Mouse (Mus musculus) forebrain, embryonic 12.5 days (tissue): ENCODE data around the gene Myh6. TPM values are rescaled to one million over a fixed set of nuclear protein-coding genes. Genes with fewer than 3 reads are reported as not detected.

ENCODE experiments used
- ATAC-seq: fragments of 200-750 bp; cut with Nextera tagmentation; 2 replicates; pipeline ENCODE4 v1.8.0; 2017; ENCODE audit warnings: moderate TSS enrichment; ENCODE audit not compliant: low FRiP score
- H3K27ac ChIP-seq: fragments of 300-500 bp; sonication (generic); 2 replicates; pipeline ENCODE4 v1.5.1; 2016; ENCODE audit warnings: mild to moderate bottlenecking
- H3K27me3 ChIP-seq: fragments of 300-500 bp; sonication (generic); 2 replicates; pipeline ENCODE4 v1.6.1; 2016; ENCODE audit warnings: mild to moderate bottlenecking
- H3K36me3 ChIP-seq: fragments of 300-500 bp; sonication (generic); replicated peaks from 2 replicates; pipeline ENCODE4 v1.6.1; 2016; ENCODE audit warnings: mild to moderate bottlenecking
- H3K4me1 ChIP-seq: fragments of 300-500 bp; sonication (generic); 2 replicates; pipeline ENCODE4 v1.6.1; 2016
- H3K4me2 ChIP-seq: fragments of 300-500 bp; sonication (generic); 2 replicates; pipeline ENCODE4 v1.6.1; 2016; ENCODE audit warnings: mild to moderate bottlenecking, moderate library complexity
- H3K4me3 ChIP-seq: fragments of 300-500 bp; sonication (generic); replicated peaks from 2 replicates; pipeline ENCODE4 v1.5.1; 2016; ENCODE audit warnings: mild to moderate bottlenecking
- H3K9ac ChIP-seq: fragments of 300-500 bp; sonication (generic); 2 replicates; pipeline ENCODE4 v1.6.1; 2016; ENCODE audit warnings: mild to moderate bottlenecking
- H3K9me3 ChIP-seq: fragments of 300-500 bp; sonication (generic); 2 replicates; pipeline ENCODE4 v1.6.1; 2016
- WGBS: fragments of 180-500 bp; shearing (Covaris S2); methylation state at CpG from one replicate; pipeline ENCODE4 v1.1.7; 2016; 5-methylcytosine and 5-hydroxymethylcytosine counted together
- polyA plus RNA-seq: library from polyadenylated mRNA; unstranded; fragments of >200 nt; fragmentation: Nextera tagmentation; extraction: Ambion mirVana; gene quantifications from 2 replicates; pipeline ENCODE4 v1.2.1, GENCODE M21; 2016

Gene Myh6
- polyA plus RNA-seq, 1 experiment from 2014 or later, result 1.8 TPM

DNA sequence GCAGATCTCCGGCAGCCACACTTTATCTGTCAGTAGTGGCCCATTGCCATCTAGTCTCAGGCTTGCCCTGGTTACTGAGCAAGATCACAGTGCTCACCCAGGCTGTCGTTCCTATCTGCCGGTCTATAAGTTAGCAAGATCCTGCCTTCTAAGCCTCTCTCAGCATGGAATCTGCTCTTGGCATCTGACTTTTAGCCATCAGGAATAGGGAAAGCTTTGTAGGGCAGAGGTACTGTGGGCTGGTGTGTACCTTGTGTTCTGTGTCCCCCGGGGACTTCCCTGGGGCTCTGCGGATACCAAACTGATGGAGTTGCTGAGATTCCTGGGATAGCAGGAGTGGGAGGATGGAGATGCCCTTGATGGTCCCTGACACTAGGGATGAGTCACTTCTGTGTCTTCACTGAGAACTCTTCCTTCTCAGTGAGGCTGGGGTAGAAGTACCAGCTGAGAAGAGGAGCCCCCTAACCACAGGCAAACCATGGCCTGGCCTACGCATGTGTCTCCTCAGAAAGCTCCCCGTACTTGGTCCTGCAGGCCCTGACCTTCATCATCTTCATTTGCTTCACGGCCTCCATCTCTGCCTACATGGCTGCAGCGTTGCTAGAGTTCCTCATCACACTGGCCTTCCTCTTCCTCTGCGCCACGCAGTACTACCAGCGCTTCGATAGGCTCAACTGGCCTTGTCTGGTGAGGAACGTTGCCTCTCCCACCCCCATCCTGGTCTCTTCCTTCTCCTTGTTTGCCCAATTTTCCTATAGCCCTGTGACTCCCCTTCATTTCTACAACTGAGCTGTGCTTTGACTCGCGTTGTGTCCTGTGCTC is 29.2 kb downstream of the Myh6 start:
- Histone ChIP-seq H3K9me3 (no peaks in the 10 kb centered on the region), H3K27ac (no peak overlapping the region), H3K4me1 (peaks cover 4% of the 10 kb centered on the region; the same call in 1 of the 2 replicates), H3K4me2 (no peak overlapping the region), H3K9ac (no peak overlapping the region), H3K36me3 (no peaks in the 10 kb centered on the region), H3K4me3 (no peak overlapping the region), H3K27me3 (no peaks in the 10 kb centered on the region)
- no peak for ATAC-seq
- 91% methylated on average over 16 of the region's 16 CpGs for WGBS

DNA sequence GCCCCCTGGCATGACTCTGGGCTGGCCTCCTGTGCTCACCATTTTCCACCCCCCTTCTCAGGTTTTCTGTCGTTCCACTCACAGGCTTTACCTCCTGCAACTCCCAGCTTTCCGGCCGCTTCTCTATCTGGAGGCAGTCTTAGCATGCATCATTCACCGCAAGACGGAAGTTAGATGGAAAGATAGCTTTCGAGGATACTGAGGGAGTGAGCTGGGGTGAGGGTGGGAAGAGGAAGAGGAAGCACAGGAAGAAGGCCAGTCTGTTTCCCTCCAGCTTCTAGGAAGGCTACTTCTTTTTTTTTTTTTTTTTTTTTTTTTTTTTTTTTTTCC is 29.9 kb downstream of the Myh6 start:
- 64% methylated on average over 6 of the region's 6 CpGs for WGBS
- ATAC-seq, result no peak
- Histone ChIP-seq H3K4me2 (no peak overlapping the region), H3K4me3 (no peak overlapping the region), H3K9ac (no peak overlapping the region), H3K36me3 (no peaks in the 10 kb centered on the region), H3K9me3 (no peaks in the 10 kb centered on the region), H3K4me1 (peaks cover 5% of the 10 kb centered on the region; the same call in 1 of the 2 replicates), H3K27ac (no peak overlapping the region), H3K27me3 (no peaks in the 10 kb centered on the region)

DNA sequence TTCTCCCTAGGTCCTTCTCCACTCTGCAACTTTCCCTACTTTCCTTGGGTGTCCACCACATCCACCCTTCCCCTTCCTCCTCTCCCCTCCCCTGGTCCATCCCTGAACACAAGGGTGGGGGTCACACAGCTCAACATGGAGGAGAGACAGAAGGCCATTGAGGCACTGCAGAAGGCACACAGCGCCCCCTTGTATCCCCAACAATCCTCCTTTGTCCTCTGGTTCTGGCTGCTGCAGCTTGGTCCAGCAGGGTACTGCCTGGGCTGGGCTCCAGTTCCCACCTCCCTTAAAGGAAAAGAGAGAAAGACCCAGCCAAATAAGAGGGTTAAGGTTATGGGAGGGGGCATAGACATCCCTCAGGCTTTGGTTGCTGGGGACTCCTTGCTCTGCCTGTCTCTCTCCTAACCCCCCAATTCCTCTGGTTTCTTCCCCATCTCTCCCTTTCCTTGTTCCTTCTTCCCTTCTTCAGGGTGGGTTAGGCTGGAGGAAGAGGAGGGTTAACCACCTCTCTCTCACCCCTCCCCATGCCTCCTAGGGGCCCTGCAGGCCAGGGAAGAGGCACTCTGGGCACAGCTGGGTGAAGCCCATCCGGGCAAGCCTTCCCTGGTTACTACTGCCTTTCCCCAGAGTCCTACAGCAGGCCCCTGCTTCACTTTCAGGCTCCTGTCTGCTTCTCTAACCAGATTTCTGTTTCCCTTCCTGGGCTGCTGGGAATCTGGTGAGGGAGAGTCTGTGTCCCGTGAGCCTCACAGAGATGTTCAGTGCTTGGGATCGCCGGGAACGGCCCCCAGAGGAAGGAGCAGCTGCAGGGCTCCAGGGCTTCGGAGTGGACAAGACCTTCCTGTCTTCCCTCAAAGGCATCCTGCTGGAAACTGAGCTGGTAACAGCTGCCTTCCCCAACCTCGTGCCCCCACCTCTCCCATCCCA is 30.6 kb downstream of the Myh6 start, which contains the start of gene Cmtm5:
TSS of gene Cmtm5 (plus strand) at position 358 of the 927 bp plus-strand sequence.
- Histone ChIP-seq H3K27ac (0 out of 2 replicates have a peak within 1 kb of the TSS, but pooled peaks have one; percentile 10), H3K4me3 (no peak within 1 kb of the TSS), H3K36me3 (no peaks in the 10 kb centered on the region), H3K4me2 (no peak within 1 kb of the TSS), H3K27me3 (no peaks in the 10 kb centered on the region), H3K4me1 (peaks cover 5% of the 10 kb centered on the region; the same call in 1 of the 2 replicates), H3K9ac (no peak within 1 kb of the TSS), H3K9me3 (no peaks in the 10 kb centered on the region)
- ATAC-seq, result no peak
- WGBS, result 46% methylated on average over 8 of the region's 8 CpGs

DNA sequence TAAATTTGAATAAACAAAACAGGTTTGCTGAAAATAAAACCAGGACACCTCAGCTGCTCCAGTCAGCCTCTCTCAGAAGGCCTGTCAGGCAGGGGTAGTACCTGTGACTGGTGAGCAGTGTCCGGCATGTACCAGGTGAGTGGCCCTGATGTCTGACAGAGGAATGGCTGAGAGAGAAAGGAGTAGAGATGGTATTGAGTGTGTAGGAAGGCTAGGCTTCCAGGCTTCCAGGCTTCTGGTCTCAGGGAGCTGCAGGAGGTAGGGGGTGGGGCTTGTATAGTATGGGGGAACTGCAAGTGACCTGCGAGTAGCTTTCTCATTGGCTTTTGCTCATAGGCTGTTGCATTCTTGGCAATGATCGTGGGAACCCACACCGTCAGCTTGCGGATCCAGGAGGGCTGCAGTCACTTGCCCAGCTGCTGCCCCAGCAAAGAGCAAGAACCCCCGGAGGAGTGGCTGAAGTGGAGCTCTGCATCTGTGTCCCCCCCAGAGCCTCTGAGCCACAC is 34.0 kb downstream of the Myh6 start, which contains the start of gene Il25:
TSS of gene Il25 (plus strand) at position 51 of the 506 bp plus-strand sequence.
- no peaks in the 10 kb centered on the region for H3K9me3 ChIP-seq
- no peak within 1 kb of the TSS for H3K27ac ChIP-seq
- no peak within 1 kb of the TSS for H3K9ac ChIP-seq
- no peaks in the 10 kb centered on the region for H3K36me3 ChIP-seq
- WGBS, result 41% methylated on average over 6 of the region's 6 CpGs
- ATAC-seq, result no peak
- H3K27me3 ChIP-seq, result 0 out of 2 replicates have a peak, but pooled peaks cover 3% of the 10 kb centered on the region
- no peak within 1 kb of the TSS for H3K4me3 ChIP-seq
- H3K4me1 ChIP-seq, result peaks cover 14% of the 10 kb centered on the region
- no peak within 1 kb of the TSS for H3K4me2 ChIP-seq

DNA sequence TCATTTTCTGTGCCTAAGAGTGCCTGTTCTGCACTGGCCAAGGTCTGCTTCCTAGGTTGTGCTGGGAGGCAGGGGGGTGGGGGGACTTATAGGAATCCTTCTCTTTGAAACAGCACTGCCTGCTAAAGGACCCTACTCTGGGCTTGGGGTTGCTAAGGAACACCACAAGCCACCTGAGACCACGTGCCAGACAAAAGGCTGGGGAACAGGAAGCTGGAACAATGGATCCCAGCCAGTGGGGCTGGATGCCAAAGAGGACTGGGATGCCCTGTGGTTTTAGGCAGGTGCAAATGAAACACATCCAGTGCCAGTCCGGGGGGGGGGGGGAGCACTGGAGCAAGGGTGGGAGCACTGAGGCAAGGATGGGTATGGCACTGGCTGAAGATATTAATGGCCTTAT is 36.3 kb downstream of the Myh6 start:
- no peaks in the 10 kb centered on the region for H3K36me3 ChIP-seq
- H3K27ac ChIP-seq, result 0 out of 2 replicates have a peak overlapping the region, but pooled peaks have one; percentile 25
- H3K4me2 ChIP-seq, result no peak overlapping the region
- no peak overlapping the region for H3K4me3 ChIP-seq
- WGBS, result 25% methylated on average over 2 of the region's 2 CpGs
- no peak for ATAC-seq
- 0 out of 2 replicates have a peak, but pooled peaks cover 3% of the 10 kb centered on the region for H3K27me3 ChIP-seq
- H3K4me1 ChIP-seq, result peaks cover 31% of the 10 kb centered on the region
- no peak overlapping the region for H3K9ac ChIP-seq
- H3K9me3 ChIP-seq, result no peaks in the 10 kb centered on the region

DNA sequence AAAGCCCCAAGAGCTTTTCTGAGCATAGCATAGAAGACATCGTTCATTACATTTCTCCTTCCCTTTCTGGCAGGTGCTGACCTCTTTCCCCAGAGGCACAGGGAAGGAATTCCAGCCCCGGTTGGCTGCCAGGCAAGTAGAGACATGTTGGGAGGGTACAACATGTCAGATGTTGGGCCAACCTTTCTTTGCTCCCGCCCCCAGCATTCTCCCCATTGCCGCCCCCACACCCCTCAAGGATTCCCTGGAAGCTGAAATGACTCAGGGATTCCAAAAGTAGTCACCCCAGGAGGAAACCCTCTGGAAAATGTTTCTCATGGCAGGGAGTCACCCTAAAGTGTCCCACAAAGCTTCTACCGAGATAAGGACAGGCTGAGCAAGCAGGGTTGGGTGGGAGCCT is 36.9 kb downstream of the Myh6 start:
- no peak overlapping the region for H3K4me2 ChIP-seq
- 0 out of 2 replicates have a peak, but pooled peaks cover 3% of the 10 kb centered on the region for H3K27me3 ChIP-seq
- H3K9ac ChIP-seq, result no peak overlapping the region
- 90% methylated on average over 5 of the region's 5 CpGs for WGBS
- H3K4me1 ChIP-seq, result peaks cover 38% of the 10 kb centered on the region
- no peak overlapping the region for H3K4me3 ChIP-seq
- no peaks in the 10 kb centered on the region for H3K36me3 ChIP-seq
- H3K27ac ChIP-seq, result 0 out of 2 replicates have a peak overlapping the region, but pooled peaks have one; percentile 25
- H3K9me3 ChIP-seq, result no peaks in the 10 kb centered on the region
- no peak for ATAC-seq

DNA sequence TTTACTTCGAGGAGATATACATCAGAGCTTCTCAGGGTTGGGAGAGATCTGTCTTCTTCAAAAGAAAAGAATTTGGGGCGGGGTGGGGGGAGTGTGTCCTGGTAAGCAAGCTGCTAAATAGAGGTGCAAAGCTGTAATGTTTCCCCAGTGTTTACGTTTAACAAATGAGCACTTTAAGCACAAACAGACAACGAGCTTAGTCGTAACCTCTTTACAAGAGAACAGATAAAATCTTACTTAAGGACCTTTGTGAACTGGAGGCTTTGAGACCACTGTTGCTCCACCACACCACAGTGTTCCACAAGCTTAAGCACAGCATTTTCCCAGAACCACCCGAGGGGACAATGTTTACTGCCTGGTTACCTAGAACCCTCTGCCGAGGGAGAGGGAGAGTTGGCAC is 39.4 kb downstream of the Myh6 start:
- peaks cover 46% of the 10 kb centered on the region for H3K4me1 ChIP-seq
- 12% methylated on average over 7 of the region's 7 CpGs for WGBS
- ATAC-seq, result no peak

DNA sequence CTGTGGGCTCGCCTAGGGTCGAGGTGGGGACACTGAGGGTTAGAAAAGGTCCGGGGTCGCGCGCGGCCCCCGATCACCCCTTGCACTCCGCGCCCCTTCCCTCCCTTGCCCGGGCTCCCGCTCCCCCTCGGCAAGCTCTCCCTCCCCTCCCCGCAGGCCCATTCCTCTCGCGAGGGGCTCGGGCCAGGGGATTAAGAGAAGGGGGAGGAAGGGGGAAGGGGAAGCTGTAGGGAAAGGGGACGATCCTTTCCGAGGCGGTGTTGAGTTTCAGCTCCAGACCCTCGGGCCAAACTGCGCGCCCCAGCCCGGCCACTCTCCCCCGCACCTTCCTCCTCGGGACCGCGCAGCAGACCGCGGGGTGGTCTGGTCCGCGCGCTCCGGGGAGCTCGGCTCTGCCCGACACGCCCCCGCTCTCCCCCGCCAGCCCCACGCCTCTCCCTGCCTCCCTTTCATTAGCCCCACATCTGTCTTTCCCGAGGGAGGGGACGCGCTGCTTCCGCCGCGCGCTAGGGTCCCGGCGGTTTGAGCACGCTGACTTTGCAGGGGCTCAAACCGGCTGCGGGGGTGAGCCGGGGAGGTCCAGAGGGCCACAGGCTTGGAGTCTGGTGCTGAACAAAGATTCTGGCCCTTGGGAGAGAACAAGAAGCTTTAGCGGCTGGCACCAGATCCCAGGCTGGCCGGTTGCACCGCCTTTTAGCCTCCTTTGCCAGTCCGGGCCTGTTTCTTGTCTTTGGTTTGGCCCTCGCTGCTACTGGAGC is 40.1 kb downstream of the Myh6 start:
- ATAC-seq, result peak; percentile 80
- WGBS, result under 1% methylated on average over 53 of the region's 58 CpGs
- H3K4me3 ChIP-seq, result peak overlapping the region; percentile 52
- H3K27me3 ChIP-seq, result 0 out of 2 replicates have a peak, but pooled peaks cover 3% of the 10 kb centered on the region
- H3K9me3 ChIP-seq, result peaks cover 7% of the 10 kb centered on the region
- H3K36me3 ChIP-seq, result peaks cover 13% of the 10 kb centered on the region
- H3K27ac ChIP-seq, result peak overlapping the region; percentile 98
- H3K4me2 ChIP-seq, result peak overlapping the region; percentile 81
- H3K9ac ChIP-seq, result peak overlapping the region; percentile 85
- peaks cover 46% of the 10 kb centered on the region for H3K4me1 ChIP-seq

More for the DNA sequence above, 39.4 kb downstream of the Myh6 start:
- Histone ChIP-seq H3K27me3 (0 out of 2 replicates have a peak, but pooled peaks cover 3% of the 10 kb centered on the region), H3K9ac (peak overlapping the region; percentile 85), H3K4me2 (peak overlapping the region; percentile 81), H3K4me3 (peak overlapping the region; percentile 52), H3K36me3 (peaks cover 6% of the 10 kb centered on the region), H3K27ac (peak overlapping the region; percentile 98), H3K9me3 (no peaks in the 10 kb centered on the region)

DNA sequence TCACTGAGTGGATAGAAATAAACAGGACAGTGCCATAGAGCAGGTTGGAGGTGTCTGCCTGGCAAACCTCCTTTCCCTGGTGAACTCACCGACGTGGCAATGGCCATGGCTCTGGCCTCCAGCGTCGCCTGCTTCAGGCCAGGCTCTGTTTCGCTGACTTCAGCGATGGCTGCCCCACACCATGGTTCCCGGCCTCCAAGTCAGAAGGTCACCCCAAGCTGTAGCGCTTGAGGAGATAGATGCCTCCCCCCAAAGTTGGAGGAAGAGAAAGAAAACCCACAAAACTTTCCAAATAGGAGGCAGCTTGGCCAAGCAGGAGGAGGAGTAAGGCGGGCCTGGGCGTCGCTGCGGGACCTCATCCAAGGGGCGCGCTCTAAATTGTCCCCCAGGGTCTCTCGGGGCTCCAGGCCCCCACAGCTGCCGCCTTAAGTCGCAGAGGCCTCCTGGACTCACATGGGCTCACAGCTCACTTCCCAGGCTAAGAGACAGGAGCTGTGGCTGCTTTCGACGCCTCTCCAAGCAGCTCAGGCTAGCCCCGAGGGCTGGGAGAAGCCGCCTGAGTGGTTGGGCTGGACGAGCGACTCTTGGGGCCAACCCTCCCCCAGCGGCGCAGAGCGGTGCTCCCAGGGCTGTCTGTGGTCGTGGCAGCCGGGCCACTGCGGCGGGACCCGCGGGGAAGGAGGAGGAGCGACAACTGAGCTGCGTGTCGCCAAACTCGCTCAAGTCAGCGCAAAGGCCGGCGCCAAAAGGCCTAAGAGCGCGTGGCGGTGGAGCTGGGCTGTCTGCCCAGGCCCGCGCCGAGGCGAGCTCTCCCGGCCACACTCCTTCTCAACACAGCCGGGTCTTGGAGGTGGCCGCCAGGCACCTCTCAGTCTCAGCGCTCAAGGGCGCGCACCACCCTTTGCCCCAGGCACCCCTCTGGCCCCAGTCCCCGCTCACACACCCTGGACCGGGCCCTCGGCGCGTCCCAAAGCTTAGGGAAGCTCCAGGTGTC is 41.1 kb downstream of the Myh6 start, which contains the start of gene Efs:
TSS of gene Efs (minus strand) at position 778 of the 994 bp plus-strand sequence.
- Histone ChIP-seq H3K9ac (peak within 1 kb of the TSS; percentile 85), H3K4me1 (peaks cover 46% of the 10 kb centered on the region), H3K4me2 (peak within 1 kb of the TSS; percentile 81), H3K4me3 (peak within 1 kb of the TSS; percentile 52), H3K36me3 (peaks cover 22% of the 10 kb centered on the region), H3K27me3 (0 out of 2 replicates have a peak, but pooled peaks cover 3% of the 10 kb centered on the region), H3K9me3 (peaks cover 16% of the 10 kb centered on the region), H3K27ac (peak within 1 kb of the TSS; percentile 98)
- WGBS, result 2% methylated on average over 57 of the region's 57 CpGs
- ATAC-seq, result peak; percentile 52

DNA sequence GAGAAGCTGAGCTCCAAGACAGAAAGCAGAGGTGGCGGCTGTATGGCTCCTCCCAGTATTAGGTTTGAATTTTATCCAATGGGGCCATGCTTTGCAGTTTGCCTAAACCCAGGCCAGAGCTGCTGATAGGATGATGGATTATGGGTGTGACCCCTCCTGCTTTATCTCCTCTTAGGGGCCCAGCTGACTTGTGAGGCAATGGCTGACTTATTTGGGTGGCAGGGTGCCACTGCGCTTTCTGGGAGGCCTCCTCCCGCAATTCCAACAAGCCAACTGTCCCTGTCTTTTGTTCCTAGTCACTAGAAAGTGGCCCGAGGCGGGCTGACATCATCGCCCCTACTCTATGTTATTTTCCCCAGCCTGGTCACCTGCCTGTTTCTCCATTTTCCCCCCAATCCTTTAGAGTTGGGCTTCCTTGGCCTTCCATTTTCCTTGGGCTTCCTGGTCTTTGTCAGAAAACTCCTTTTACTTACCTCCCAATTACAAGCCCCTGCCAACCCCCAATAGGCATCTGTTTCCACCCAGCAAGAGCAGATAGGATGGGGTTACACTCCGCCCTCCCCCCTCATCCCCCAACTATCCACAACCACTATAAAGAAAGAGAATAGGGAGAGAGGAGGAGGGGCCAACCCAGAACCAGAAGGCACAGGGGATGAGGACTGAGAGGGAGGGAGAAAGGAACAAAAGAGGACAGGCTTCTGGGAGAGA is 41.9 kb downstream of the Myh6 start:
- 3% methylated on average over 7 of the region's 7 CpGs for WGBS
- Histone ChIP-seq H3K4me2 (peak overlapping the region; percentile 81), H3K36me3 (peaks cover 31% of the 10 kb centered on the region), H3K27ac (peak overlapping the region; percentile 98), H3K9me3 (peaks cover 17% of the 10 kb centered on the region), H3K27me3 (no peaks in the 10 kb centered on the region), H3K9ac (peak overlapping the region; percentile 85), H3K4me3 (peak overlapping the region; percentile 52), H3K4me1 (peaks cover 39% of the 10 kb centered on the region)
- ATAC-seq, result peak; percentile 75
